15 mouse cellular contexts compared by ENCODE assay signal in genomic region chr3:136684191-136684958, GRCm38 (mm10). TPM values are rescaled to one million over a fixed set of nuclear protein-coding genes. Genes with fewer than 3 reads are reported as not detected.
DNase-seq lines count a peak whose midpoint lies in the region; ATAC-seq and TF ChIP-seq lines count a peak whose summit lies in the region.
"Had no signal": no experiment of that assay in that cellular context is flagged by ENCODE, and none has a peak within 500 bp of the region (broad histone marks: within the 10 kb centered on the region; RNA-seq: fewer than 3 reads in every experiment).

No protein-coding gene starts in this region.

- peak overlapping the region; percentile 56 for H3K27ac ChIP-seq in layer of hippocampus, adult 2 months
- peak overlapping the region; percentile 9; the same call in 1 of the 2 replicates for H3K27ac ChIP-seq in bone marrow macrophage, adult 2 months (ENCODE audit: insufficient read depth, low read depth, low read length)
- no peak overlapping the region for H3K27ac ChIP-seq in liver, embryonic 15.5 days (replicated peaks)
- H3K27ac ChIP-seq: intestine, embryonic 15.5 days; limb, embryonic 15.5 days had no signal

- no peaks in the 10 kb centered on the region for H3K9me3 ChIP-seq in liver, embryonic 15.5 days (replicated peaks)
- H3K9me3 ChIP-seq: intestine, embryonic 15.5 days; limb, embryonic 15.5 days had no signal

- intact Hi-C loops in left cerebral cortex, postnatal 36 days (cut with DNase I): no loop called here

- H3K36me3 ChIP-seq in liver, embryonic 15.5 days (replicated peaks): no peaks in the 10 kb centered on the region
- H3K36me3 ChIP-seq: intestine, embryonic 15.5 days; limb, embryonic 15.5 days had no signal

- ATAC-seq in liver, embryonic 15.5 days (ENCODE audit: insufficient read depth): 0 out of 2 replicates have a peak, but pooled peaks have one; percentile 20
- ATAC-seq in monocyte, adult 5-6 weeks (replicated peaks; ENCODE audit: insufficient number of reproducible peaks, low FRiP score, low TSS enrichment, poor library complexity, severe bottlenecking): peak; percentile 72
- ATAC-seq: intestine, embryonic 15.5 days; midbrain, embryonic 16.5 days had no signal

- no peak for TF ChIP-seq CTCF in layer of hippocampus, adult 2 months (conservative IDR thresholded peaks at IDR 0.05)
- TF ChIP-seq CTCF in bone marrow macrophage, adult 2 months (IDR thresholded peaks at IDR 0.05; ENCODE audit: low read depth, low read length): no peak

- H3K9ac ChIP-seq in liver, embryonic 15.5 days: no peak overlapping the region
- H3K9ac ChIP-seq: intestine, embryonic 15.5 days; limb, embryonic 15.5 days had no signal

- H3K27me3 ChIP-seq in liver, embryonic 15.5 days: no peaks in the 10 kb centered on the region
- H3K27me3 ChIP-seq: intestine, embryonic 15.5 days; limb, embryonic 15.5 days had no signal

- H3K4me1 ChIP-seq in bone marrow macrophage, adult 2 months (ENCODE audit: control insufficient read depth, insufficient read depth, low read length): peaks cover 43% of the 10 kb centered on the region
- peaks cover 14% of the 10 kb centered on the region; the same call in 1 of the 2 replicates for H3K4me1 ChIP-seq in liver, embryonic 15.5 days (replicated peaks)

- 39% methylated on average over 15 of the region's 15 CpGs for WGBS in liver, embryonic 15.5 days (ENCODE audit: insufficient replicate concordance)

- peak overlapping the region; percentile 33; the same call in 1 of the 2 replicates for H3K4me3 ChIP-seq in layer of hippocampus, adult 2 months
- no peak overlapping the region for H3K4me3 ChIP-seq in bone marrow macrophage, adult 2 months (ENCODE audit: insufficient read depth, low read length)
- H3K4me3 ChIP-seq in liver, embryonic 15.5 days (replicated peaks): no peak overlapping the region
- H3K4me3 ChIP-seq: erythroblast, embryonic 14.5 days; intestine, embryonic 15.5 days; limb, embryonic 15.5 days had no signal

- no peak for DNase-seq in layer of hippocampus, adult 2 months (ENCODE audit: low spot score in 2 of 2)
- no peak for DNase-seq in layer of hippocampus, postnatal 36 days
- no peak for DNase-seq in spleen, postnatal 36 days (ENCODE audit: low spot score in 2 of 2)
- DNase-seq in left cerebral cortex, postnatal 36 days (ENCODE audit: low spot score in 2 of 2): no peak
- DNase-seq in cerebellum, postnatal 36 days: no peak
- DNase-seq: cerebellum, postnatal 10 days; gastrocnemius, postnatal 25 days; thymus, adult 18-20 months had no signal

- TF ChIP-seq POLR2A in bone marrow macrophage, adult 2 months (IDR thresholded peaks at IDR 0.05; ENCODE audit: borderline replicate concordance, low read depth, low read length): no peak

- H3K4me2 ChIP-seq in liver, embryonic 15.5 days: no peak overlapping the region
- H3K4me2 ChIP-seq: intestine, embryonic 15.5 days; limb, embryonic 15.5 days had no signal

RNA-seq across cellular contexts. Expression of gene Ppp3ca, which starts 14.5 kb away (rescaled TPM):
- total RNA-seq in layer of hippocampus, adult 2 months (2021): 1,000 to 10,000 TPM; 1,343 to 1,371 TPM
- total RNA-seq in layer of hippocampus, postnatal 36 days (2021): 1,000 to 10,000 TPM; 1,278 to 1,345 TPM
- polyA plus RNA-seq in bone marrow macrophage, adult 2 months (2012; ENCODE audit: insufficient read depth, insufficient read length, missing spikeins): 97.9 and 102 TPM in 2 replicates
- polyA plus RNA-seq in liver, embryonic 15.5 days (2015; fragmentation: Nextera tagmentation; extraction: Ambion mirVana): 10.7 TPM in 2 replicates
- total RNA-seq in monocyte, adult 5-6 weeks (2017): 87.7 to 108 TPM (median 93.6 TPM) in 3 replicates
- total RNA-seq in left cerebral cortex, postnatal 36 days (2021): 100 to 1,000 TPM; 853 to 913 TPM
